Mouse (Mus musculus) small intestine, adult 2 months (tissue): ENCODE measurements around the gene Kctd6.

Source experiments
- CTCF ChIP-seq: fragments of 200-500 bp; IDR thresholded peaks from 2 replicates; pipeline ENCODE4 v1.5.1; 2012; ENCODE audit warnings: low read depth, mild to moderate bottlenecking, control low read depth, inconsistent platforms, low read length, moderate library complexity, mixed read lengths; ENCODE audit not compliant: insufficient replicate concordance, insufficient read length; ENCODE audit errors: extremely low read depth
- POLR2A ChIP-seq: fragments of 200-500 bp; IDR thresholded peaks from 2 replicates; pipeline ENCODE4 v1.6.1; 2012; ENCODE audit warnings: low read depth, mild to moderate bottlenecking, control low read depth, inconsistent platforms, low read length, moderate library complexity

GRCm38 (mm10) chr14:8176251-8176650 lies 37.7 kb upstream of the Kctd6 start:
- no peak for TF ChIP-seq POLR2A
- no peak for TF ChIP-seq CTCF
